Mouse (Mus musculus): ENCODE data around the gene Dll4.

GRCm38 (mm10) chr2:119367346-119367745, 41.8 kb downstream of the Dll4 start:
- TF ChIP-seq CTCF (conservative IDR thresholded peaks at IDR 0.05; ENCODE audit: insufficient read depth, insufficient read length, low read depth, low read length), result no peak
- TF ChIP-seq POLR2A (IDR thresholded peaks at IDR 0.05; ENCODE audit: low read depth, low read length), result no peak
